Mouse (Mus musculus): ENCODE measurements around the gene Caln1. TPM values are rescaled to one million over a fixed set of nuclear protein-coding genes. Genes with fewer than 3 reads are reported as not detected.
"Not testable (repeated sequence)": the region's sequence is repeated elsewhere in the genome, so short reads cannot be mapped to it uniquely, and the experiment has no call there.

Caln1 gene
- polyA plus RNA-seq, 1 experiment, result not detected

- Histone ChIP-seq H3K36me3 (ENCODE audit: control insufficient read depth, insufficient read depth, low read length) (no peaks in the 10 kb centered on the region), H3K4me1 (ENCODE audit: control insufficient read depth, insufficient read depth, insufficient read length, low read length) (no peaks in the 10 kb centered on the region), H3K27me3 (ENCODE audit: control insufficient read depth, insufficient read depth, low read length) (no peaks in the 10 kb centered on the region), H3K4me3 (ENCODE audit: low read depth, low read length) (no peak overlapping the region), H3K27ac (ENCODE audit: insufficient read depth, low read depth, low read length) (no peak overlapping the region)
- WGBS, result 90% methylated on average over 2 of the region's 2 CpGs
- no peak for TF ChIP-seq POLR2A (IDR thresholded peaks at IDR 0.05; ENCODE audit: low read depth, low read length)
- no peak for TF ChIP-seq CTCF (IDR thresholded peaks at IDR 0.05; ENCODE audit: extremely low read depth, insufficient read length, insufficient replicate concordance, low read depth, low read length)
Measured at GRCm38 (mm10) chr5:130627800-130628199, 258.5 kb downstream of the Caln1 start.

DNA sequence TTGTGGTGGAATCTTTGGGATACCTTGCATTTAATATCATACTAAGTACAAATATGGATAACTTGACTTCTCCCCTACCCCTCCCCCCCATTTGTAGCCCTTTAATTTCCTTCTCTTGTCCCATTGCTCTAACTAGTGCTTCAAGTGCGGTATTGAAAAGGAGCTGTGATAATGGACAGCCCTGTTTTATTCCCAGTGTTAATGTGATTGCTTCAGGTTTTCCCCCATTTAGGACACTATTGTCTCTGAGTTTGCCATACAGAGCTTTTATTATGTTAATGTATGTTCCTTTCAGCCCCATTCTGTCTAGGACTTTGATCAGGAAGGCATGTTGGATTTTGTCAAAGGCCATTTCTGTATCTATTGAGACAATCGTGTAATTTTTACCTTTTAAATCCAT lies 266.1 kb downstream of the Caln1 start:
- H3K27me3 ChIP-seq (ENCODE audit: control insufficient read depth, insufficient read depth, low read length), result no peaks in the 10 kb centered on the region
- no peaks in the 10 kb centered on the region for H3K4me1 ChIP-seq (ENCODE audit: control insufficient read depth, insufficient read depth, insufficient read length, low read length)
- no peaks in the 10 kb centered on the region for H3K36me3 ChIP-seq (ENCODE audit: control insufficient read depth, insufficient read depth, low read length)
- H3K4me3 ChIP-seq (ENCODE audit: low read depth, low read length), result no peak overlapping the region
- no peak overlapping the region for H3K27ac ChIP-seq (ENCODE audit: insufficient read depth, low read depth, low read length)
- whole genome bisulfite sequencing, result 86% methylated on average over 2 of the region's 2 CpGs
- TF ChIP-seq POLR2A (IDR thresholded peaks at IDR 0.05; ENCODE audit: low read depth, low read length) (no peak), CTCF (IDR thresholded peaks at IDR 0.05; ENCODE audit: extremely low read depth, insufficient read length, insufficient replicate concordance, low read depth, low read length) (no peak)

GRCm38 (mm10) chr5:130641881-130642280 lies 272.6 kb downstream of the Caln1 start:
- H3K36me3 ChIP-seq (ENCODE audit: control insufficient read depth, insufficient read depth, low read length), result no peaks in the 10 kb centered on the region
- H3K4me1 ChIP-seq (ENCODE audit: control insufficient read depth, insufficient read depth, insufficient read length, low read length), result no peaks in the 10 kb centered on the region
- H3K4me3 ChIP-seq (ENCODE audit: low read depth, low read length), result no peak overlapping the region
- no peak overlapping the region for H3K27ac ChIP-seq (ENCODE audit: insufficient read depth, low read depth, low read length)
- 59% methylated on average over 2 of the region's 2 CpGs for WGBS
- TF ChIP-seq CTCF (IDR thresholded peaks at IDR 0.05; ENCODE audit: extremely low read depth, insufficient read length, insufficient replicate concordance, low read depth, low read length), result no peak
- no peak for TF ChIP-seq POLR2A (IDR thresholded peaks at IDR 0.05; ENCODE audit: low read depth, low read length)
- no peaks in the 10 kb centered on the region for H3K27me3 ChIP-seq (ENCODE audit: control insufficient read depth, insufficient read depth, low read length)

DNA sequence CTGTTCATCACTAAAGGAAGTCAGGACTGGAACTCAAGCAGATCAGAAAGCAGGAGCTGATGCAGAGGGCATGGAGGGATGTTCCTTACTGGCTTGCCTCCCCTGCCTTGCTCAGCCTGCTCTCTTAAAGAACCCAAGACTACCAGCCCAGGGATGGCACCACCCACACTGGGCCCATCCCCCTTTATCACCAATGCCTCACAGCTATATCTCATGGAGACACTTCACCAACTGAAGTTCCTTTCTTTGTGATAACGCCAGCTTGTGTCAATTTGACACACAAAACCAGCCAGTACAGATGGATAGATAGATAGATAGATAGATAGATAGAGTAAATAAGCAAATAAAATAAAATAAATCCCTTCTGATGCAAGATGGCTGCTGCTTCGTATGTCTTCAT lies 276.9 kb downstream of the Caln1 start:
- 58% methylated on average over 2 of the region's 2 CpGs for WGBS
- H3K4me3 ChIP-seq (ENCODE audit: low read depth, low read length); H3K27ac ChIP-seq (ENCODE audit: insufficient read depth, low read depth, low read length): not testable (repeated sequence)

GRCm38 (mm10) chr5:130658141-130658540 lies 288.9 kb downstream of the Caln1 start:
- H3K27ac ChIP-seq (ENCODE audit: insufficient read depth, low read depth, low read length), result no peak overlapping the region
- no peak for TF ChIP-seq CTCF (IDR thresholded peaks at IDR 0.05; ENCODE audit: extremely low read depth, insufficient read length, insufficient replicate concordance, low read depth, low read length)
- TF ChIP-seq POLR2A (IDR thresholded peaks at IDR 0.05; ENCODE audit: low read depth, low read length), result no peak
- H3K36me3 ChIP-seq (ENCODE audit: control insufficient read depth, insufficient read depth, low read length), result no peaks in the 10 kb centered on the region
- H3K4me1 ChIP-seq (ENCODE audit: control insufficient read depth, insufficient read depth, insufficient read length, low read length), result no peaks in the 10 kb centered on the region
- H3K4me3 ChIP-seq (ENCODE audit: low read depth, low read length), result no peak overlapping the region
- 64% methylated on average over 3 of the region's 3 CpGs for WGBS
- no peaks in the 10 kb centered on the region for H3K27me3 ChIP-seq (ENCODE audit: control insufficient read depth, insufficient read depth, low read length)

More for the DNA sequence above, 276.9 kb downstream of the Caln1 start:
- H3K36me3 ChIP-seq (ENCODE audit: control insufficient read depth, insufficient read depth, low read length); H3K4me1 ChIP-seq (ENCODE audit: control insufficient read depth, insufficient read depth, insufficient read length, low read length); H3K27me3 ChIP-seq (ENCODE audit: control insufficient read depth, insufficient read depth, low read length): not testable (repeated sequence)

- H3K27ac ChIP-seq (ENCODE audit: insufficient read depth, low read depth, low read length), result no peak overlapping the region
- no peaks in the 10 kb centered on the region for H3K27me3 ChIP-seq (ENCODE audit: control insufficient read depth, insufficient read depth, low read length)
- WGBS, result 92% methylated on average over 1 of the region's 1 CpGs
- no peaks in the 10 kb centered on the region for H3K36me3 ChIP-seq (ENCODE audit: control insufficient read depth, insufficient read depth, low read length)
- H3K4me1 ChIP-seq (ENCODE audit: control insufficient read depth, insufficient read depth, insufficient read length, low read length), result no peaks in the 10 kb centered on the region
- H3K4me3 ChIP-seq (ENCODE audit: low read depth, low read length), result no peak overlapping the region
- TF ChIP-seq POLR2A (IDR thresholded peaks at IDR 0.05; ENCODE audit: low read depth, low read length) (no peak), CTCF (IDR thresholded peaks at IDR 0.05; ENCODE audit: extremely low read depth, insufficient read length, insufficient replicate concordance, low read depth, low read length) (no peak)
Measured at GRCm38 (mm10) chr5:130666091-130666490, 296.8 kb downstream of the Caln1 start.

DNA sequence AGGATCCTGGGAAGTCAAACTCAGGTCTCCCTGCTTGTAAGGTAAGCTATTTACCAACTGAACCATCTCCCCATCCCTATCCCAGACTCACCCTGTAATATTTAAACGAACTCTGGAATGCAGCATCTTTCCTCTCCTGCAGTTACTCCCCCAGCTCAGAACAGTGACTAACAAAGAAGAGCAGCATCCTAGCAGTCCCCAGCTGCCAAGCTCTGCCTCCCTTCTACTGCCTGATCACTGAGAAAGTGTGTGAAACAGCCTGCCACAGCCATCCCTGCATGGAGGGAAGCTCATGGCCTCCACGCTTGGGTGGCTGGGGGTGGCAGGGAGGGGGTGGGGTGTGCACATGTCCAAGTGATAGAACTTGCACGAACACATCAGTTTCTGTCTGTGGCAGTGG lies 303.3 kb downstream of the Caln1 start:
- Histone ChIP-seq H3K27ac (ENCODE audit: insufficient read depth, low read depth, low read length) (no peak overlapping the region), H3K4me1 (ENCODE audit: control insufficient read depth, insufficient read depth, insufficient read length, low read length) (no peaks in the 10 kb centered on the region), H3K27me3 (ENCODE audit: control insufficient read depth, insufficient read depth, low read length) (no peaks in the 10 kb centered on the region), H3K4me3 (ENCODE audit: low read depth, low read length) (no peak overlapping the region), H3K36me3 (ENCODE audit: control insufficient read depth, insufficient read depth, low read length) (no peaks in the 10 kb centered on the region)
- 45% methylated on average over 3 of the region's 3 CpGs for WGBS
- TF ChIP-seq CTCF (IDR thresholded peaks at IDR 0.05; ENCODE audit: extremely low read depth, insufficient read length, insufficient replicate concordance, low read depth, low read length), result no peak
- TF ChIP-seq POLR2A (IDR thresholded peaks at IDR 0.05; ENCODE audit: low read depth, low read length), result no peak

GRCm38 (mm10) chr5:130673092-130673491 lies 303.8 kb downstream of the Caln1 start:
- WGBS, result 76% methylated on average over 3 of the region's 3 CpGs
- Histone ChIP-seq H3K4me1 (ENCODE audit: control insufficient read depth, insufficient read depth, insufficient read length, low read length) (no peaks in the 10 kb centered on the region), H3K27me3 (ENCODE audit: control insufficient read depth, insufficient read depth, low read length) (no peaks in the 10 kb centered on the region), H3K27ac (ENCODE audit: insufficient read depth, low read depth, low read length) (no peak overlapping the region), H3K36me3 (ENCODE audit: control insufficient read depth, insufficient read depth, low read length) (no peaks in the 10 kb centered on the region), H3K4me3 (ENCODE audit: low read depth, low read length) (no peak overlapping the region)
- no peak for TF ChIP-seq POLR2A (IDR thresholded peaks at IDR 0.05; ENCODE audit: low read depth, low read length)
- no peak for TF ChIP-seq CTCF (IDR thresholded peaks at IDR 0.05; ENCODE audit: extremely low read depth, insufficient read length, insufficient replicate concordance, low read depth, low read length)
